Mouse (Mus musculus): ENCODE data around the gene Rap1a. TPM values are rescaled to one million over a fixed set of nuclear protein-coding genes. Genes with fewer than 3 reads are reported as not detected.

Gene Rap1a
- polyA plus RNA-seq, 1 experiment = 15.1 TPM

GRCm38 (mm10) chr3:105821504-105821903, 20.4 kb upstream of the Rap1a start:
- Histone ChIP-seq H3ac (ENCODE audit: control insufficient read depth, insufficient read length, low read depth) (no peak overlapping the region), H3K27me3 (ENCODE audit: control insufficient read depth, insufficient read depth, insufficient read length) (no peaks in the 10 kb centered on the region), H3K36me3 (ENCODE audit: control insufficient read depth, insufficient read depth) (no peaks in the 10 kb centered on the region), H3K79me2 (ENCODE audit: control insufficient read depth, insufficient read depth) (no peaks in the 10 kb centered on the region), H3K79me3 (ENCODE audit: low read depth) (no peaks in the 10 kb centered on the region), H3K4me3 (ENCODE audit: insufficient read depth, poor library complexity, severe bottlenecking) (no peak overlapping the region)
- no peak for TF ChIP-seq CTCF (IDR thresholded peaks at IDR 0.05; ENCODE audit: control insufficient read depth, insufficient read depth, insufficient read length)
- no peak for TF ChIP-seq CEBPB (IDR thresholded peaks at IDR 0.05; ENCODE audit: low read depth)
- no peak for TF ChIP-seq MYOG (IDR thresholded peaks at IDR 0.05; ENCODE audit: control insufficient read depth, extremely low read depth, insufficient read length)
- TF ChIP-seq USF1 (IDR thresholded peaks at IDR 0.05; ENCODE audit: low read depth) = no peak
- no peak for TF ChIP-seq MYOD1 (IDR thresholded peaks at IDR 0.05; ENCODE audit: control insufficient read depth, insufficient read length, low read depth)
- no peak for TF ChIP-seq FOSL1 (IDR thresholded peaks at IDR 0.05; ENCODE audit: insufficient read depth, low read length, poor library complexity, severe bottlenecking)

DNA sequence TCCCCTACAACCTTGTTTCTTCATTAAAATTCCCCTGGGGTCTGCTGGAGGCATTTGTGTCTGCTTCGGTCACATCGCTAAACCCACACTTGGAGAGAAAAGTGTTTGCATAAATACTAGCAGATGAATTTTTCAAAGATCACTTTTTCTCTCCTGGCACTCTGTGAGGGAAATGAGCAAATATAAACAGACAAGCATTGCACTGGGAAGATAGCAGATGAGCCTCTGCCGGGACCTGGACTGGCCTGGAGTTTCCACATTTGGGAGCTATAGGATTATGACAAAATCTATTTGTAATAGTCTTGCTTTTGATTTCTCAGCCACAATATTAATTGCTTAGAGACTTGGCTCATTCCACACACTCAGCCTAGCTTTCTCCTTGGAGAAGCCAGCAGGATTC, 19.1 kb upstream of the Rap1a start:
- no peaks in the 10 kb centered on the region for H3K79me3 ChIP-seq (ENCODE audit: low read depth)
- no peak overlapping the region for H3K4me3 ChIP-seq (ENCODE audit: insufficient read depth, poor library complexity, severe bottlenecking)
- H3K27me3 ChIP-seq (ENCODE audit: control insufficient read depth, insufficient read depth, insufficient read length) = no peaks in the 10 kb centered on the region
- TF ChIP-seq USF1 (IDR thresholded peaks at IDR 0.05; ENCODE audit: low read depth) (no peak), CEBPB (IDR thresholded peaks at IDR 0.05; ENCODE audit: low read depth) (no peak), MYOG (IDR thresholded peaks at IDR 0.05; ENCODE audit: control insufficient read depth, extremely low read depth, insufficient read length) (no peak), MYOD1 (IDR thresholded peaks at IDR 0.05; ENCODE audit: control insufficient read depth, insufficient read length, low read depth) (no peak), MAX (IDR thresholded peaks at IDR 0.05) (no peak), CTCF (IDR thresholded peaks at IDR 0.05; ENCODE audit: control insufficient read depth, insufficient read depth, insufficient read length) (no peak), FOSL1 (IDR thresholded peaks at IDR 0.05; ENCODE audit: insufficient read depth, low read length, poor library complexity, severe bottlenecking) (no peak)
- H3ac ChIP-seq (ENCODE audit: control insufficient read depth, insufficient read length, low read depth) = no peak overlapping the region
- no peaks in the 10 kb centered on the region for H3K79me2 ChIP-seq (ENCODE audit: control insufficient read depth, insufficient read depth)
- no peaks in the 10 kb centered on the region for H3K36me3 ChIP-seq (ENCODE audit: control insufficient read depth, insufficient read depth)

GRCm38 (mm10) chr3:105818130-105819004, 17.2 kb upstream of the Rap1a start:
- Histone ChIP-seq H3K4me3 (ENCODE audit: insufficient read depth, poor library complexity, severe bottlenecking) (no peak overlapping the region), H3K79me2 (ENCODE audit: control insufficient read depth, insufficient read depth) (no peaks in the 10 kb centered on the region), H3K79me3 (ENCODE audit: low read depth) (no peaks in the 10 kb centered on the region), H3K36me3 (ENCODE audit: control insufficient read depth, insufficient read depth) (no peaks in the 10 kb centered on the region), H3K27me3 (ENCODE audit: control insufficient read depth, insufficient read depth, insufficient read length) (no peaks in the 10 kb centered on the region), H3ac (ENCODE audit: control insufficient read depth, insufficient read length, low read depth) (no peak overlapping the region)
- no peak for TF ChIP-seq MYOD1 (IDR thresholded peaks at IDR 0.05; ENCODE audit: control insufficient read depth, insufficient read length, low read depth)

GRCm38 (mm10) chr3:105816089-105816488, 15.0 kb upstream of the Rap1a start:
- no peak overlapping the region for H3K4me3 ChIP-seq (ENCODE audit: insufficient read depth, poor library complexity, severe bottlenecking)
- H3ac ChIP-seq (ENCODE audit: control insufficient read depth, insufficient read length, low read depth) = no peak overlapping the region
- H3K36me3 ChIP-seq (ENCODE audit: control insufficient read depth, insufficient read depth) = no peaks in the 10 kb centered on the region
- no peaks in the 10 kb centered on the region for H3K79me3 ChIP-seq (ENCODE audit: low read depth)
- TF ChIP-seq CTCF (IDR thresholded peaks at IDR 0.05; ENCODE audit: control insufficient read depth, insufficient read depth, insufficient read length) (no peak), MYOG (IDR thresholded peaks at IDR 0.05; ENCODE audit: control insufficient read depth, extremely low read depth, insufficient read length) (no peak), MAX (IDR thresholded peaks at IDR 0.05) (no peak), FOSL1 (IDR thresholded peaks at IDR 0.05; ENCODE audit: insufficient read depth, low read length, poor library complexity, severe bottlenecking) (no peak), USF1 (IDR thresholded peaks at IDR 0.05; ENCODE audit: low read depth) (no peak), CEBPB (IDR thresholded peaks at IDR 0.05; ENCODE audit: low read depth) (no peak), MYOD1 (IDR thresholded peaks at IDR 0.05; ENCODE audit: control insufficient read depth, insufficient read length, low read depth) (no peak)
- no peaks in the 10 kb centered on the region for H3K27me3 ChIP-seq (ENCODE audit: control insufficient read depth, insufficient read depth, insufficient read length)
- no peaks in the 10 kb centered on the region for H3K79me2 ChIP-seq (ENCODE audit: control insufficient read depth, insufficient read depth)

GRCm38 (mm10) chr3:105815236-105815904, 14.2 kb upstream of the Rap1a start:
- TF ChIP-seq MAX (IDR thresholded peaks at IDR 0.05) = no peak
- TF ChIP-seq CEBPB (IDR thresholded peaks at IDR 0.05; ENCODE audit: low read depth) = no peak
- no peak for TF ChIP-seq MYOG (IDR thresholded peaks at IDR 0.05; ENCODE audit: control insufficient read depth, extremely low read depth, insufficient read length)
- TF ChIP-seq USF1 (IDR thresholded peaks at IDR 0.05; ENCODE audit: low read depth) = no peak
- no peak for TF ChIP-seq FOSL1 (IDR thresholded peaks at IDR 0.05; ENCODE audit: insufficient read depth, low read length, poor library complexity, severe bottlenecking)
- TF ChIP-seq CTCF (IDR thresholded peaks at IDR 0.05; ENCODE audit: control insufficient read depth, insufficient read depth, insufficient read length) = no peak
- TF ChIP-seq MYOD1 (IDR thresholded peaks at IDR 0.05; ENCODE audit: control insufficient read depth, insufficient read length, low read depth) = no peak
- H3K36me3 ChIP-seq (ENCODE audit: control insufficient read depth, insufficient read depth) = no peaks in the 10 kb centered on the region
- H3K4me3 ChIP-seq (ENCODE audit: insufficient read depth, poor library complexity, severe bottlenecking) = no peak overlapping the region
- no peak overlapping the region for H3ac ChIP-seq (ENCODE audit: control insufficient read depth, insufficient read length, low read depth)
- H3K79me3 ChIP-seq (ENCODE audit: low read depth) = no peaks in the 10 kb centered on the region
- H3K27me3 ChIP-seq (ENCODE audit: control insufficient read depth, insufficient read depth, insufficient read length) = no peaks in the 10 kb centered on the region
- no peaks in the 10 kb centered on the region for H3K79me2 ChIP-seq (ENCODE audit: control insufficient read depth, insufficient read depth)
